Mouse (Mus musculus) granulocyte monocyte progenitor cell, adult 5-6 weeks (primary cell): ENCODE measurements around the gene Pias1. TPM values are rescaled to one million over a fixed set of nuclear protein-coding genes. Genes with fewer than 3 reads are reported as not detected.

Source experiments
- ATAC-seq: replicated peaks from 2 replicates; pipeline ENCODE4 v1.8.0; 2016; ENCODE audit warnings: mild to moderate bottlenecking, moderate TSS enrichment, inconsistent platforms; ENCODE audit not compliant: poor library complexity, severe bottlenecking
- total RNA-seq, 2 experiments: library from RNA; stranded (forward) in 1 of 2; stranded (reverse) in 1 of 2; fragments of 200-712, 200-1000 nt in 1 of 2; fragments of >200 nt in 1 of 2; fragmentation: Nextera tagmentation in 1 of 2; gene quantifications; 2 replicates each; pipeline ENCODE4 v1.2.3; 2014 to 2017

The Pias1 gene
- 44.4 and 57.8 TPM in 2 replicates for total RNA-seq (2014; fragmentation: Nextera tagmentation)
- 19.0 and 38.3 TPM in 2 replicates for total RNA-seq (2017)

GRCm38 (mm10) chr9:62987824-62988223, at the start of gene Pias1:
Gene Pias1, minus strand, starts transcription at chr9:62987924.
- ATAC-seq: no peak

- ATAC-seq: no peak
Observed at GRCm38 (mm10) chr9:63035431-63035830, 47.7 kb upstream of the Pias1 start.

GRCm38 (mm10) chr9:63031011-63031782, 43.5 kb upstream of the Pias1 start:
- peak; percentile 100 for ATAC-seq

GRCm38 (mm10) chr9:63022486-63022885, 34.8 kb upstream of the Pias1 start:
- no peak for ATAC-seq

- ATAC-seq: no peak
Observed at GRCm38 (mm10) chr9:63007371-63007770, 19.6 kb upstream of the Pias1 start.

- ATAC-seq: peak; percentile 35; the same call in 1 of the 2 replicates
Observed at GRCm38 (mm10) chr9:63006081-63006820, 18.5 kb upstream of the Pias1 start.

GRCm38 (mm10) chr9:62998561-62998960, 10.8 kb upstream of the Pias1 start:
- ATAC-seq: no peak

- no peak for ATAC-seq
Observed at GRCm38 (mm10) chr9:62997626-62998025, 9.9 kb upstream of the Pias1 start.

GRCm38 (mm10) chr9:62995186-62995585, 7.5 kb upstream of the Pias1 start:
- no peak for ATAC-seq

- ATAC-seq: no peak
Observed at GRCm38 (mm10) chr9:62990134-62990533, 2.4 kb upstream of the Pias1 start.

- peak; percentile 99 for ATAC-seq
Observed at GRCm38 (mm10) chr9:62980777-62981202, 6.9 kb downstream of the Pias1 start.

- peak; percentile 40 for ATAC-seq
Observed at GRCm38 (mm10) chr9:62980162-62980776, 7.5 kb downstream of the Pias1 start.

- ATAC-seq: no peak
Observed at GRCm38 (mm10) chr9:62979461-62980161, 8.1 kb downstream of the Pias1 start.

GRCm38 (mm10) chr9:62977152-62977551, 10.6 kb downstream of the Pias1 start:
- no peak for ATAC-seq

- ATAC-seq: no peak
Observed at GRCm38 (mm10) chr9:62975830-62976229, 11.9 kb downstream of the Pias1 start.

- ATAC-seq: peak; percentile 52
Observed at GRCm38 (mm10) chr9:62974439-62974838, 13.3 kb downstream of the Pias1 start.

GRCm38 (mm10) chr9:62972073-62972745, 15.5 kb downstream of the Pias1 start:
- ATAC-seq: peak; percentile 87

GRCm38 (mm10) chr9:62970345-62970744, 17.4 kb downstream of the Pias1 start:
- ATAC-seq: 0 out of 2 replicates have a peak, but pooled peaks have one; percentile 31

- peak; percentile 5; the same call in 1 of the 2 replicates for ATAC-seq
Observed at GRCm38 (mm10) chr9:62966018-62966417, 21.7 kb downstream of the Pias1 start.

GRCm38 (mm10) chr9:62952713-62953112, 35.0 kb downstream of the Pias1 start:
- peak; percentile 86 for ATAC-seq
